Mouse (Mus musculus) embryo, embryonic 9.5 days (tissue): ENCODE results near the gene Cnpy4.
"Not testable (repeated sequence)": the region's sequence is repeated elsewhere in the genome, so short reads cannot be mapped to it uniquely, and the experiment has no call there.

Source experiments
- DNase-seq: peaks from one replicate; pipeline ENCODE4 v3.0.0-alpha.2; 2017; ENCODE audit errors: extremely low spot score

Cnpy4 gene

DNA sequence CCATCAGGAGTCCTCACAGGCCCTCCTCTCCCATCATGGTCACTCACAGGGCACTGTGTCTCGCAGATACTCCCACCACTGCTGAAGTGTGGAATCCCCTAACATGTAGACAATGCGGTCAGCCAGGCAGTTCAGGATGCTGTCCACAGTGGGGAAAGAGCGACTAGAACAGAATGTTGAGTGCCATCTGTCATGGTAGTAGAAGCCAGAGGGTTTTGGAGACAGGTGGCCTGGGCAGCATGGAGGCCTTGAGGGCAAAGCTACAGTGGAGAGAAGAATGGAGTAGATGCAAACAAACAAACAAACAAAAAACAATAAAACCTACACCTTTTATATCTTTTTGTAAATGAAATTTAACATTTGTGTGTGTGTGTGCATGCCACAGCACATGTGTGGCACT is 14.8 kb downstream of the Cnpy4 start:
- DNase-seq = no peak

DNA sequence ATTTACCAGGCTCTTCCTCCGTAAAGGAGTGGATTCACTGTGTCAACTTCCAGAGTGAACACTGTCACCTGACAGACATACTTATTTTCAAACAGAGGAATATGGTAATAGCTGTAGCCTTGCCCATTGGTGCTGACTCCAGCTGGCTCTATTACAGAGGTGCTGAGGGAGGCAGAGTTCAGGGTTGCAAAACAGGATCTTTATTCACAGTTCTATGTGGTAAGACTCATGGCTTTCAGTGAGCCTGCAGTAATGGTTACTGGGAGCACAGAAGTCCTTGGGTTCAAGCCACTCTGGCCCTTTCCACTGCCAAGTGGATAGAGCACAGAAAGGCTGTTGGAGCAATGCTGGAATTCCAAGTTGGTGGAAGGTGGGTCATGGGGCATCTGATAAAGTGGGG is 20.0 kb downstream of the Cnpy4 start:
- DNase-seq = no peak

GRCm38 (mm10) chr5:138207873-138208272 is 20.6 kb downstream of the Cnpy4 start:
- DNase-seq = no peak

DNA sequence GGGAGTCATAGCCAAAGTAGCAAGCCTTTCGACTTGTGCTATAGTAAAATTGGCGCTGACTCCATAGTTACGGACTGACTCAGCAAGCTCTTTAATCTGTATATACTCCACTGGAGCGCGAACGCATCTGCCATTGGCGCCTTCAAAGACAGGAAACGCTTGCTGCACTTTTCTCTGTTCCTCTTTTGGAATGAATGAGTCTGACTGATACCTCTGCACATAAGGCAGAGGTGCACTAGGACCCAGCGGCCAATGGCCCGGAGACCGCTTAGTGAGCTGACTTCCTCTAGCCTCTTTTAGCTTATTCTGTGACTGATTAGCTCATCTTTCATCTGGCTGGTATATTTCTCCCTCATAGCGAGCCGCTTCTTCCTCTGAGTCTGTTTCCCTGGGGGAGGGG is 29.3 kb downstream of the Cnpy4 start:
- not testable (repeated sequence) for DNase-seq

DNA sequence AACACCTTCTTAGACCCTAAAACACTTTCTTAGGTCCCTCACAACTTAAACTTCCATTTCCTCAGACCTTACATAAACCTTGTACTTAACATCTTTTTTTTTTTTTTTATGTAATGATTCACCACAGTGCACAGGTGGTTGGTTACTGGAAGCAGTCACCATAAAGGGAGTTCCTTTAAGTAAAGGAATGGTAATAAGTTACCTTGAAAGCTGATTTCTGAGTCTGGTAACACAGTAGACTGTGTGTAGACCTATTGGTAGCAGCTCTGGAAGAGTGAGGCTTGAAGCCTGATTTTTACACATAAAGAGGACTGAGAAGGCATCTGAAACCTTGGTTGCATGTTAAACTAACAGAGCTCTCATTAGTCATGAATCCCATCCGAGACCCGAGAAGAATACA is 32.6 kb downstream of the Cnpy4 start:
- DNase-seq = no peak

- peak; percentile 65 for DNase-seq
Measured at GRCm38 (mm10) chr5:138222111-138222510, 34.8 kb downstream of the Cnpy4 start.

DNA sequence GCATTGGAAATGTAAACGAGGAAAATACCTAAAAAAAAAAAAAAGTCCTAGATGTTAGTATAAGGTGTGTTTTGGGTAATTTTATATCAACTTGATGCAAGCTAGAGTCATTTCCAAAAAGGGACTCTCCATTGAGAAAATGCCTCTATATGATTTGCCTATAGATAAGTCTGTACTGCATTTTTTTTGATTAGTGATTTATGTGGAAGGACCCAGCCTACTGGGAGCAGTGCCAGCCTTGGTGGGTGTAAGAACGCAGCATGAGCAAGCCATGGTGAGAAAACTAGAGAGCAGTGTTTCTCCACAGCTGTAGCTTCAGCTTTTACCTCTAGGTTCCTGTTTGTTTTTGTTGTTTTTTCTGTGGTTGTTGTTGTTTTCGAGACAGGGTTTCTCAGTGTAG is 36.0 kb downstream of the Cnpy4 start:
- no peak for DNase-seq

GRCm38 (mm10) chr5:138225700-138226099 is 38.4 kb downstream of the Cnpy4 start, which contains the start of gene Nxpe5:
Gene Nxpe5 (plus strand): TSS chr5:138225898.
- no peak for DNase-seq

DNA sequence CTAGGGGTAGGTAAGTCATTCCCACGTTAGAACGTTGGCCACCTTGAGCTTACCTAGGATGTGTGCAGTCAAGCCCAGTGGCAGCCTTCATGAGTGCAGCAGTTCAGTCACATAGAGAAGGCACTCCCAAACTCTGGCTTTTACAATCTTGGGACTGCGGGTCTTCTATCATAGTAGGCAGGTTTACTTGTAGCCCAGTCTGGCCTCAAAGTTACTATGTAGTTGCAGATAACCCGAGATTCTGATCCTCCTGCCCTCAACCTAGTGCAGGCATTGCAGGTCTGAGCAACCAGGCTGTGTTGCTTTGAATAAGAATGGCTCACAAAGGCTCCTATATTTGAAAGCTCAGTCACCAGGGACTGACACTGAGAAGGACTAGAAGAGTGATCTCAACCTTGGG is 39.2 kb downstream of the Cnpy4 start:
- DNase-seq = no peak

DNA sequence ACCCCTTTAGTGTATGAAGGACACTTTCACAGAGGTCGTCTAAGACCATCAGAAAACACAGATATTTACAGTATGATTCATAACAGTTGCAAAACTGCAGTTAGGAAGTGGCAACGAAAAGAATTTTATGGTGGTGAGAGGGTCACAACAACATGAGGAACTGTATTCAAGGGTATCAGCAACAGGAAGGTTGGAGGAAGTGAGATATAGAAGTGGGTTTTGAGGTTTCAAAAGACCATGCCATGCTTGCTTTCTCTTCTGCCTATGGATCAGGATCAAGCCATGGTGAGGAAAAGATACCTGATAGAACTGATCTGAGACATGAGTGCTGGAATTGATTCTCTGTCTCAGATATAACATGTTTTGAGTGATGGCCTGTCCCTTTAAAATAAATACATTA is 40.1 kb downstream of the Cnpy4 start:
- DNase-seq = no peak

DNA sequence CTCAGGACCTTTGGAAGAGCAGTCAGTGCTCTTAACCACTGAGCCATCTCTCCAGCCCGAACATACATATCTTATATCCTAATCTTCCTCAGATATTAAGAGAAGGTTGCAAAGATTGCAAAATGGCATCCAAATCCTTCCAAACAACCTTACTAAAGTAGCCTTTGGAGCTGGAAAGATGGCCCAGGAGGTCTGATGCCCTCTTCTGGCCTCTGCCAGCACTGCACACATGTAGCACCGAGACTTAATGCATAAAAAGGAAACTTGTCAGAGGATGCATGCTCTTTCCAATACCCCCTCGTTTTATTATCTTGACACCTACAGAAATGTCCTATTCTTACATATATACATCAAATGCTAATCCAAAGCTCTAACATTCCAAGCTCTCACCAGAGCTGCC is 40.7 kb downstream of the Cnpy4 start:
- DNase-seq = no peak

- DNase-seq = no peak
Measured at GRCm38 (mm10) chr5:138229511-138229910, 42.2 kb downstream of the Cnpy4 start.

GRCm38 (mm10) chr5:138233778-138234177 is 46.5 kb downstream of the Cnpy4 start:
- no peak for DNase-seq

DNA sequence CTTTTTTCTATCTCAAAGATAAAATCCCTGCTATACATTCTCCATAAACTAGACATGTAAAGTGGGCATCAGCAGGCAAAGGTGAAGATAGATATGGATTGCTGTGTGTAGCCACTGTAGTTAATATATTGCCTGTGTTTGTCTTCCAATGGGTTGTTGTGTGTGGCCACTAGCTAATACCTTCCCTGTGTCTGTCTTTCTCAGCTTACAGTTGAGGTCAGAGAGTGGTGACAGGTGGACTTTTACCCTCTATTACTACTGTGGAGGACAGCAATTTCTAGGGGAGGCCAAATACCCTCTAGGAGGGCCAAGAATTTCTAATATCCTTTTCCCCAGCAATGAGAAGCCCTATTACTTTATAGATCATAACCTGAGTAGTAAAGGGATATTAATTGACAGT is 46.9 kb downstream of the Cnpy4 start:
- no peak for DNase-seq

- DNase-seq = no peak
Measured at GRCm38 (mm10) chr5:138241511-138241910, 54.2 kb downstream of the Cnpy4 start.
